Mouse (Mus musculus) CH12.LX (cell line): ENCODE measurements at regions not wholly inside any gene's neighbourhood (a gene's known extent, or its start where the extent isn't known, plus 50 kb on each side); places are given as distances from the start of the nearest gene placed in this dataset.

ENCODE experiments used
- DNase-seq: peaks from one replicate; pipeline ENCODE4 v3.0.0-alpha.2; 2013; ENCODE audit errors: extremely low read depth
- H3K27ac ChIP-seq: 2 replicates; pipeline ENCODE4 v1.5.1; 2012; ENCODE audit warnings: low read depth, mild to moderate bottlenecking, control low read depth, moderate library complexity; ENCODE audit not compliant: insufficient read depth
- H3K27me3 ChIP-seq: replicated peaks from 2 replicates; pipeline ENCODE3; 2012; ENCODE audit warnings: inconsistent platforms
- H3K36me3 ChIP-seq, 2 experiments: replicated peaks in 1 of 2; 2 replicates each; pipeline versions ENCODE3 to v1.6.1; 2012; ENCODE audit warnings: inconsistent platforms in 1 of 2, low read length in 1 of 2, mild to moderate bottlenecking in 1 of 2, mixed read lengths in 1 of 2, moderate library complexity in 1 of 2; ENCODE audit not compliant: control insufficient read depth in 1 of 2, insufficient read depth in 1 of 2
- H3K4me1 ChIP-seq, 2 experiments: 2 replicates each; pipeline ENCODE4 v1.6.1; 2012; ENCODE audit warnings: inconsistent platforms in 1 of 2, moderate library complexity in 1 of 2; ENCODE audit not compliant: insufficient read depth in 2 of 2, control insufficient read depth in 1 of 2
- H3K4me2 ChIP-seq: 2 replicates; pipeline ENCODE4 v1.6.1; 2012; ENCODE audit warnings: low read depth, mild to moderate bottlenecking, control low read depth; ENCODE audit not compliant: poor library complexity, insufficient read depth, severe bottlenecking
- H3K4me3 ChIP-seq, 3 experiments: fragments of 150-350 bp in 1 of 3; sonication (generic) in 1 of 3; replicated peaks in 1 of 3; 2 replicates each; pipeline versions ENCODE3 to v1.5.1; 2011 to 2012; ENCODE audit warnings: low read depth in 2 of 3, low read length in 2 of 3, mild to moderate bottlenecking in 2 of 3, moderate library complexity in 2 of 3, control low read depth in 1 of 3, improper control_type of control experiment in 1 of 3, inconsistent platforms in 1 of 3, mixed read lengths in 1 of 3; ENCODE audit not compliant: poor library complexity in 1 of 3
- H3K79me2 ChIP-seq: replicated peaks from 2 replicates; pipeline ENCODE4 v1.6.1; 2012; ENCODE audit warnings: mild to moderate bottlenecking, moderate library complexity; ENCODE audit not compliant: control insufficient read depth, poor library complexity, insufficient read depth, severe bottlenecking; ENCODE audit errors: extremely low read depth
- H3K9ac ChIP-seq: 2 replicates; pipeline ENCODE4 v1.6.1; 2012; ENCODE audit warnings: low read depth, mild to moderate bottlenecking, control low read depth, moderate library complexity; ENCODE audit not compliant: insufficient read depth
- H3K9me3 ChIP-seq: replicated peaks from 2 replicates; pipeline ENCODE3; 2012; ENCODE audit warnings: low read length, inconsistent platforms, mixed read lengths
- CHD1 ChIP-seq: IDR thresholded peaks from 2 replicates; pipeline ENCODE4 v1.6.1; 2012; ENCODE audit warnings: low read depth, low read length, improper control_type of control experiment, inconsistent platforms
- CTCF ChIP-seq, 2 experiments: IDR thresholded peaks in 1 of 2; conservative IDR thresholded peaks in 1 of 2; 2 replicates each; pipeline ENCODE4 v1.5.1; 2011 to 2012; ENCODE audit warnings: low read depth in 2 of 2, low read length in 2 of 2, improper control_type of control experiment in 1 of 2, inconsistent platforms in 1 of 2, mild to moderate bottlenecking in 1 of 2, moderate library complexity in 1 of 2
- E2F4 ChIP-seq: IDR thresholded peaks from 2 replicates; pipeline ENCODE4 v1.6.1; 2011; ENCODE audit warnings: low read depth, low read length, improper control_type of control experiment; ENCODE audit not compliant: insufficient replicate concordance
- ELF1 ChIP-seq: IDR thresholded peaks from 2 replicates; pipeline ENCODE4 v1.6.1; 2014; ENCODE audit warnings: low read depth, mild to moderate bottlenecking, inconsistent platforms, low read length, improper control_type of control experiment
- EP300 ChIP-seq: IDR thresholded peaks from 2 replicates; pipeline ENCODE4 v1.6.1; 2011; ENCODE audit warnings: low read length, improper control_type of control experiment
- ETS1 ChIP-seq: conservative IDR thresholded peaks from 2 replicates; pipeline ENCODE4 v1.6.1; 2012; ENCODE audit warnings: low read depth, mild to moderate bottlenecking, inconsistent platforms, low read length, improper control_type of control experiment, moderate library complexity
- IRF4 ChIP-seq: IDR thresholded peaks from 2 replicates; pipeline ENCODE4 v1.6.1; 2014; ENCODE audit warnings: low read depth, mild to moderate bottlenecking, inconsistent platforms, low read length, improper control_type of control experiment
- JUN ChIP-seq: IDR thresholded peaks from 2 replicates; pipeline ENCODE4 v1.6.1; 2011; ENCODE audit warnings: low read depth, mild to moderate bottlenecking, low read length, improper control_type of control experiment, moderate library complexity; ENCODE audit not compliant: insufficient read depth
- JUND ChIP-seq: conservative IDR thresholded peaks from 2 replicates; pipeline ENCODE4 v1.6.1; 2011; ENCODE audit warnings: low read depth, low read length, improper control_type of control experiment
- KAT2A ChIP-seq: IDR thresholded peaks from 2 replicates; pipeline ENCODE4 v1.6.1; 2012; ENCODE audit warnings: low read length, improper control_type of control experiment, inconsistent platforms; ENCODE audit not compliant: insufficient replicate concordance
- MAZ ChIP-seq: IDR thresholded peaks from 2 replicates; pipeline ENCODE4 v1.6.1; 2012; ENCODE audit warnings: low read depth, mild to moderate bottlenecking, inconsistent platforms, low read length, improper control_type of control experiment, moderate library complexity
- MXI1 ChIP-seq: IDR thresholded peaks from 2 replicates; pipeline ENCODE4 v1.6.1; 2011; ENCODE audit warnings: mild to moderate bottlenecking, low read depth, low read length, improper control_type of control experiment
- NELFE ChIP-seq: IDR thresholded peaks from 2 replicates; pipeline ENCODE4 v1.6.1; 2011; ENCODE audit warnings: low read depth, low read length, improper control_type of control experiment
- PAX5 ChIP-seq: IDR thresholded peaks from 2 replicates; pipeline ENCODE4 v1.6.1; 2012; ENCODE audit warnings: low read length, inconsistent platforms, mixed read lengths
- SIN3A ChIP-seq: IDR thresholded peaks from 2 replicates; pipeline ENCODE4 v1.6.1; 2012; ENCODE audit warnings: low read length, improper control_type of control experiment, inconsistent platforms
- SMC3 ChIP-seq: IDR thresholded peaks from 2 replicates; pipeline ENCODE4 v1.6.1; 2011; ENCODE audit warnings: low read depth, low read length, improper control_type of control experiment
- TBP ChIP-seq: conservative IDR thresholded peaks from 2 replicates; pipeline ENCODE4 v1.6.1; 2011; ENCODE audit warnings: low read depth, low read length, improper control_type of control experiment
- TCF12 ChIP-seq: IDR thresholded peaks from 2 replicates; pipeline ENCODE4 v1.6.1; 2014; ENCODE audit warnings: low read depth, mild to moderate bottlenecking, inconsistent platforms, low read length, improper control_type of control experiment
- UBTF ChIP-seq: IDR thresholded peaks from 2 replicates; pipeline ENCODE4 v1.6.1; 2012; ENCODE audit warnings: low read depth, mild to moderate bottlenecking, inconsistent platforms, low read length, improper control_type of control experiment, moderate library complexity
- ZNF384 ChIP-seq: IDR thresholded peaks from 2 replicates; pipeline ENCODE4 v1.6.1; 2012; ENCODE audit warnings: low read depth, low read length, improper control_type of control experiment, inconsistent platforms
- dilution Hi-C: fragments of 300-500 bp; cut with MboI; formaldehyde crosslinking; loops from 2 replicates; pipeline ENCODE4 v1.14.3; 2020; ENCODE audit warnings: low sequenced_read_pairs; ENCODE audit not compliant: extremely low pct_unique_long_range_greater_than_20kb, extremely low pct_ligation_motif_present
- in situ Hi-C: fragments of 300-500 bp; cut with MboI; formaldehyde crosslinking; loops from 3 replicates; pipeline ENCODE4 v1.14.3; 2019; ENCODE audit warnings: low sequenced_read_pairs, low pct_ligation_motif_present, low pct_unique_long_range_greater_than_20kb, mixed read lengths

- no peaks in the 10 kb centered on the region for H3K79me2 ChIP-seq
- H3K27me3 ChIP-seq, result peaks cover 15% of the 10 kb centered on the region
- H3K4me3 ChIP-seq, result no peak overlapping the region
- no peaks in the 10 kb centered on the region for H3K9me3 ChIP-seq
- H3K36me3 ChIP-seq, result no peaks in the 10 kb centered on the region
- dilution Hi-C loops, result no loop called here
- in situ Hi-C loops, result no loop called here
- no peak overlapping the region for H3K9ac ChIP-seq
- no peak for DNase-seq
- TF ChIP-seq ELF1, result no peak
- TF ChIP-seq MXI1, result no peak
- no peak for TF ChIP-seq IRF4
- no peak for TF ChIP-seq JUND
- no peak for TF ChIP-seq PAX5
- TF ChIP-seq CHD1, result no peak
- TF ChIP-seq E2F4, result no peak
- no peak for TF ChIP-seq EP300
- no peak for TF ChIP-seq SIN3A
- no peak for TF ChIP-seq KAT2A
- no peak for TF ChIP-seq NELFE
- TF ChIP-seq MAZ, result no peak
- TF ChIP-seq ZNF384, result no peak
- TF ChIP-seq CTCF (conservative IDR thresholded peaks at IDR 0.05 in 1 of 2, IDR thresholded peaks at IDR 0.05 in 1 of 2; ENCODE audit: low read depth in 2 of 2, low read length in 2 of 2), result no peak
- no peak for TF ChIP-seq TBP
- H3K4me1 ChIP-seq, result peaks cover 16 to 41% of the 10 kb centered on the region in 2 experiments
- no peak overlapping the region for H3K27ac ChIP-seq
- H3K4me2 ChIP-seq, result no peak overlapping the region
Measured at GRCm38 (mm10) chr14:25316491-25316890, 142.5 kb upstream of the Zmiz1 start.

DNA sequence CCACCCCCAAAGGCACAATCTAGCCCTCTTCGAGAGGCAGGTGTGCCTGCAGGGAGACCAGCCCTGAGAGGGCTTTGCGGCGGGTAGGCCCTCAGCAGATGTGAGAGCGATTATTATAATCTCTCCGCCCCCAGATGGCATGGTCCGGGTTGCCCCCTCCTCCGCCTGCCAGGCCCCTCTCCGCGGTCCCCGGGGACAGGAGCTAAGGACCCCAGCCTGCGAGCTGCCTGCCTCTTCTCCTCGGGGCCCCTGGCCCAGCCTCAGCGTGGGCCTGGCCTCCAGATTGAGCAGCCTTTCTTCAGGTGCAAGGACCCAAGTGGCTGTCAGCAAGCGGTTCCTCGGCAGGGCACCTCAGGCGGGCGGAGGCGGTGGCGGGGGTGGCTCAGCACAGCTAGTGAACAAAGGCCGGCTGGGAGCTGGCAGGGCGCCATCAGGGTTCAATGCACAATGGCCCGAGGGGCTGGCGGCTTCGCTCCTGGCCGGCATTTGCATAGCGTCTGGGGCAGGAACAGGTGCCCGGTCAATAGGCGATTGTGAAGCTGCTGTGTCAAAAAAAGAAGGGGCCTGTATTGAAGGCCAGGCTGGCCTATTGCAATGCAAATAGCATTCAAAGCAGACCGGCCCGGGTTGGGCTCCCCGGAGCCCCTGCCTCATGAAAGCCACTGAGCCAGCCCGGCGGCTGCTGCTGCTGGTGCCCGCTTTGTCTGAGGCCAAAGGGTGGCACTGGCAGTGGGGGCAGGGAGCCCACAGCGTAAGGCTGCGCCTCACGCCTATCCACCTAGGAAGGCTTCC is 141.1 kb upstream of the Zmiz1 start:
- peaks cover 16 to 41% of the 10 kb centered on the region in 2 experiments for H3K4me1 ChIP-seq
- TF ChIP-seq TCF12 (peak; percentile 59), IRF4 (0 out of 2 replicates have a peak, but pooled peaks have one; percentile 21), UBTF (peak; percentile 84), ETS1 (peak; percentile 49; the same call in 1 of the 2 replicates), E2F4 (no peak), SMC3 (no peak), JUN (no peak), TBP (no peak), JUND (no peak), ZNF384 (peak; percentile 22; the same call in 1 of the 2 replicates)
- TF ChIP-seq, all 38 proteins: peak for 5
- DNase-seq, result peak; percentile 49
- H3K79me2 ChIP-seq, result no peaks in the 10 kb centered on the region
- H3K27ac ChIP-seq, result no peak overlapping the region
- dilution Hi-C loops (no loop called here), in situ Hi-C loops (no loop called here)
- H3K4me2 ChIP-seq, result peak overlapping the region; percentile 58
- H3K27me3 ChIP-seq, result peaks cover 15% of the 10 kb centered on the region
- H3K9ac ChIP-seq, result 0 out of 2 replicates have a peak overlapping the region, but pooled peaks have one; percentile 6
- H3K36me3 ChIP-seq, result no peaks in the 10 kb centered on the region
- peak overlapping the region in 1 of 3 experiments; percentile 26 for H3K4me3 ChIP-seq
- no peaks in the 10 kb centered on the region for H3K9me3 ChIP-seq
